Mouse (Mus musculus): ENCODE measurements around the gene Actr8.

GRCm38 (mm10) chr14:30039413-30039812 lies 61.3 kb downstream of the Actr8 start:
- no peak for TF ChIP-seq MAFK (IDR thresholded peaks at IDR 0.05; ENCODE audit: insufficient read depth, low read depth, low read length)
- no peak for TF ChIP-seq ZC3H11A (IDR thresholded peaks at IDR 0.05; ENCODE audit: borderline replicate concordance, low read depth, low read length)
- no peak for TF ChIP-seq CHD2 (IDR thresholded peaks at IDR 0.05; ENCODE audit: low read depth, low read length)
- TF ChIP-seq HCFC1 (IDR thresholded peaks at IDR 0.05; ENCODE audit: borderline replicate concordance, insufficient read depth, low read length), result no peak
- no peak for TF ChIP-seq ZNF384 (IDR thresholded peaks at IDR 0.05; ENCODE audit: low read depth, low read length)
